Mouse (Mus musculus): ENCODE results near the gene Foxi1. TPM values are rescaled to one million over a fixed set of nuclear protein-coding genes. Genes with fewer than 3 reads are reported as not detected.

The Foxi1 gene
- total and polyA plus RNA-seq, 2 experiments from 2014 or later = not detected

- DNase-seq (ENCODE audit: low spot score) (no peak), ATAC-seq (no peak)
- Histone ChIP-seq H3K27me3 (ENCODE audit: insufficient read depth, low read length) (no peaks in the 10 kb centered on the region), H3K4me3 (ENCODE audit: low read length) (no peak overlapping the region), H3K4me2 (ENCODE audit: low read depth, low read length) (no peak overlapping the region), H3K9me3 (ENCODE audit: low read length) (no peaks in the 10 kb centered on the region), H3K27ac (no peak overlapping the region), H3K9ac (replicated peaks; ENCODE audit: low read length) (no peak overlapping the region), H3K36me3 (ENCODE audit: insufficient read depth, low read length) (no peaks in the 10 kb centered on the region), H3K4me1 (ENCODE audit: insufficient read depth, low read length) (0 out of 2 replicates have a peak, but pooled peaks cover 11% of the 10 kb centered on the region)
- 79% methylated on average over 2 of the region's 2 CpGs for WGBS
- no peak for TF ChIP-seq CTCF (IDR thresholded peaks at IDR 0.05; ENCODE audit: low read depth)
Measured at GRCm38 (mm10) chr11:34184266-34184665, 23.6 kb downstream of the Foxi1 start.

- no peak for TF ChIP-seq CTCF (IDR thresholded peaks at IDR 0.05; ENCODE audit: low read depth)
- ATAC-seq = peak; percentile 93
- peak; percentile 80 for DNase-seq (ENCODE audit: low spot score)
- Histone ChIP-seq H3K9ac (replicated peaks; ENCODE audit: low read length) (no peak overlapping the region), H3K4me1 (ENCODE audit: insufficient read depth, low read length) (0 out of 2 replicates have a peak, but pooled peaks cover 11% of the 10 kb centered on the region), H3K27me3 (ENCODE audit: insufficient read depth, low read length) (no peaks in the 10 kb centered on the region), H3K9me3 (ENCODE audit: low read length) (no peaks in the 10 kb centered on the region), H3K4me2 (ENCODE audit: low read depth, low read length) (no peak overlapping the region), H3K36me3 (ENCODE audit: insufficient read depth, low read length) (no peaks in the 10 kb centered on the region), H3K27ac (no peak overlapping the region; the same call in 1 of the 2 replicates), H3K4me3 (ENCODE audit: low read length) (no peak overlapping the region)
- WGBS = 17% methylated on average over 8 of the region's 8 CpGs
Measured at GRCm38 (mm10) chr11:34181214-34182117, 26.4 kb downstream of the Foxi1 start.

GRCm38 (mm10) chr11:34178752-34179151, 29.1 kb downstream of the Foxi1 start:
- Histone ChIP-seq H3K27me3 (ENCODE audit: insufficient read depth, low read length) (no peaks in the 10 kb centered on the region), H3K4me3 (ENCODE audit: low read length) (no peak overlapping the region), H3K9ac (replicated peaks; ENCODE audit: low read length) (no peak overlapping the region), H3K9me3 (ENCODE audit: low read length) (no peaks in the 10 kb centered on the region), H3K36me3 (ENCODE audit: insufficient read depth, low read length) (no peaks in the 10 kb centered on the region), H3K27ac (no peak overlapping the region), H3K4me2 (ENCODE audit: low read depth, low read length) (no peak overlapping the region), H3K4me1 (ENCODE audit: insufficient read depth, low read length) (0 out of 2 replicates have a peak, but pooled peaks cover 11% of the 10 kb centered on the region)
- WGBS = 78% methylated on average over 2 of the region's 2 CpGs
- ATAC-seq (no peak), DNase-seq (ENCODE audit: low spot score) (no peak)
- TF ChIP-seq CTCF (IDR thresholded peaks at IDR 0.05; ENCODE audit: low read depth) = no peak

GRCm38 (mm10) chr11:34176371-34176770, 31.5 kb downstream of the Foxi1 start:
- Histone ChIP-seq H3K27ac (no peak overlapping the region), H3K4me2 (ENCODE audit: low read depth, low read length) (no peak overlapping the region), H3K9me3 (ENCODE audit: low read length) (no peaks in the 10 kb centered on the region), H3K36me3 (ENCODE audit: insufficient read depth, low read length) (no peaks in the 10 kb centered on the region), H3K4me1 (ENCODE audit: insufficient read depth, low read length) (0 out of 2 replicates have a peak, but pooled peaks cover 5% of the 10 kb centered on the region), H3K4me3 (ENCODE audit: low read length) (no peak overlapping the region), H3K9ac (replicated peaks; ENCODE audit: low read length) (no peak overlapping the region), H3K27me3 (ENCODE audit: insufficient read depth, low read length) (no peaks in the 10 kb centered on the region)
- no peak for DNase-seq (ENCODE audit: low spot score)
- TF ChIP-seq CTCF (IDR thresholded peaks at IDR 0.05; ENCODE audit: low read depth) = no peak
- 66% methylated on average over 1 of the region's 1 CpGs for WGBS
- no peak for ATAC-seq

GRCm38 (mm10) chr11:34171221-34171620, 36.7 kb downstream of the Foxi1 start:
- ATAC-seq (no peak), DNase-seq (ENCODE audit: low spot score) (no peak)
- 100% methylated on average over 1 of the region's 1 CpGs for WGBS
- Histone ChIP-seq H3K36me3 (ENCODE audit: insufficient read depth, low read length) (no peaks in the 10 kb centered on the region), H3K4me3 (ENCODE audit: low read length) (no peak overlapping the region), H3K4me2 (ENCODE audit: low read depth, low read length) (no peak overlapping the region), H3K4me1 (ENCODE audit: insufficient read depth, low read length) (no peaks in the 10 kb centered on the region), H3K9ac (replicated peaks; ENCODE audit: low read length) (no peak overlapping the region), H3K27ac (no peak overlapping the region), H3K27me3 (ENCODE audit: insufficient read depth, low read length) (no peaks in the 10 kb centered on the region), H3K9me3 (ENCODE audit: low read length) (no peaks in the 10 kb centered on the region)
- no peak for TF ChIP-seq CTCF (IDR thresholded peaks at IDR 0.05; ENCODE audit: low read depth)

GRCm38 (mm10) chr11:34169464-34169894, 38.4 kb downstream of the Foxi1 start:
- WGBS = 38% methylated on average over 5 of the region's 5 CpGs
- no peak overlapping the region for H3K27ac ChIP-seq
- no peak for TF ChIP-seq CTCF (IDR thresholded peaks at IDR 0.05; ENCODE audit: low read depth)
- H3K4me1 ChIP-seq (ENCODE audit: insufficient read depth, low read length) = no peaks in the 10 kb centered on the region
- no peaks in the 10 kb centered on the region for H3K27me3 ChIP-seq (ENCODE audit: insufficient read depth, low read length)
- no peaks in the 10 kb centered on the region for H3K36me3 ChIP-seq (ENCODE audit: insufficient read depth, low read length)
- H3K4me2 ChIP-seq (ENCODE audit: low read depth, low read length) = no peak overlapping the region
- ATAC-seq (no peak), DNase-seq (ENCODE audit: low spot score) (no peak)
- no peak overlapping the region for H3K9ac ChIP-seq (replicated peaks; ENCODE audit: low read length)
- H3K4me3 ChIP-seq (ENCODE audit: low read length) = no peak overlapping the region
- no peaks in the 10 kb centered on the region for H3K9me3 ChIP-seq (ENCODE audit: low read length)

GRCm38 (mm10) chr11:34166392-34166791, 41.5 kb downstream of the Foxi1 start:
- H3K27me3 ChIP-seq (ENCODE audit: insufficient read depth, low read length) = no peaks in the 10 kb centered on the region
- no peaks in the 10 kb centered on the region for H3K36me3 ChIP-seq (ENCODE audit: insufficient read depth, low read length)
- TF ChIP-seq CTCF (IDR thresholded peaks at IDR 0.05; ENCODE audit: low read depth) = no peak
- H3K9ac ChIP-seq (replicated peaks; ENCODE audit: low read length) = no peak overlapping the region
- ATAC-seq (no peak), DNase-seq (ENCODE audit: low spot score) (no peak)
- H3K9me3 ChIP-seq (ENCODE audit: low read length) = 0 out of 2 replicates have a peak, but pooled peaks cover 2% of the 10 kb centered on the region
- H3K27ac ChIP-seq = no peak overlapping the region
- H3K4me1 ChIP-seq (ENCODE audit: insufficient read depth, low read length) = no peaks in the 10 kb centered on the region
- H3K4me3 ChIP-seq (ENCODE audit: low read length) = no peak overlapping the region
- WGBS = 90% methylated on average over 4 of the region's 4 CpGs
- no peak overlapping the region for H3K4me2 ChIP-seq (ENCODE audit: low read depth, low read length)
